Mouse (Mus musculus) forebrain, embryonic 11.5 days (tissue): ENCODE measurements around the gene Ralb. TPM values are rescaled to one million over a fixed set of nuclear protein-coding genes. Genes with fewer than 3 reads are reported as not detected.
A peak's percentile ranks its signal among the peaks of the same experiment; 100 is the strongest.

Source experiments
- ATAC-seq: fragments of 200-750 bp; cut with Nextera tagmentation; replicated peaks from 2 replicates; pipeline ENCODE4 v1.8.0; 2017; ENCODE audit warnings: moderate TSS enrichment; ENCODE audit not compliant: low FRiP score
- DNase-seq: peaks from one replicate; pipeline ENCODE4 v3.0.0-alpha.2; 2017; ENCODE audit warnings: low spot score
- H3K27ac ChIP-seq: fragments of 300-500 bp; sonication (generic); 2 replicates; pipeline ENCODE4 v1.5.1; 2014; ENCODE audit warnings: low read depth, low read length
- H3K27me3 ChIP-seq: fragments of 300-500 bp; sonication (generic); 2 replicates; pipeline ENCODE4 v1.6.1; 2014; ENCODE audit warnings: mild to moderate bottlenecking, low read length, mixed read lengths; ENCODE audit not compliant: control insufficient read depth, insufficient read depth
- H3K36me3 ChIP-seq: fragments of 300-500 bp; sonication (generic); 2 replicates; pipeline ENCODE4 v1.6.1; 2014; ENCODE audit warnings: mild to moderate bottlenecking, low read length, moderate library complexity, mixed read lengths; ENCODE audit not compliant: control insufficient read depth, insufficient read depth
- H3K4me1 ChIP-seq: fragments of 300-500 bp; sonication (generic); replicated peaks from 2 replicates; pipeline ENCODE4 v1.6.1; 2014; ENCODE audit warnings: low read length, mixed read lengths; ENCODE audit not compliant: control insufficient read depth, insufficient read depth
- H3K4me2 ChIP-seq: fragments of 300-500 bp; sonication (generic); 2 replicates; pipeline ENCODE4 v1.6.1; 2014; ENCODE audit warnings: low read depth, mild to moderate bottlenecking, low read length, moderate library complexity, mixed read lengths; ENCODE audit not compliant: severe bottlenecking
- H3K4me3 ChIP-seq: fragments of 300-500 bp; sonication (generic); 2 replicates; pipeline ENCODE4 v1.5.1; 2014; ENCODE audit warnings: low read depth, low read length
- H3K9ac ChIP-seq: fragments of 300-500 bp; sonication (generic); 2 replicates; pipeline ENCODE4 v1.6.1; 2014; ENCODE audit warnings: low read length
- H3K9me3 ChIP-seq: fragments of 300-500 bp; sonication (generic); 2 replicates; pipeline ENCODE4 v1.6.1; 2016; ENCODE audit warnings: low read length, mixed read lengths; ENCODE audit not compliant: control insufficient read depth
- WGBS: fragments of 180-500 bp; shearing (Covaris S2); extraction: QIAGEN DNeasy Blood & Tissue Kit; methylation state at CpG from one replicate; pipeline ENCODE4 v1.1.7; 2014; 5-methylcytosine and 5-hydroxymethylcytosine counted together
- polyA plus RNA-seq: library from polyadenylated mRNA; unstranded; fragments of >200 nt; fragmentation: Nextera tagmentation; extraction: Ambion mirVana; gene quantifications from 2 replicates; pipeline ENCODE4 v1.2.1, GENCODE M21; 2014

The Ralb gene
- polyA plus RNA-seq, 1 experiment from 2014 or later, result 74.1 TPM

- Histone ChIP-seq H3K27ac (no peak overlapping the region), H3K4me1 (no peaks in the 10 kb centered on the region), H3K36me3 (peaks cover 2% of the 10 kb centered on the region; the same call in 1 of the 2 replicates), H3K9me3 (no peaks in the 10 kb centered on the region; the same call in 1 of the 2 replicates), H3K4me2 (no peak overlapping the region), H3K9ac (no peak overlapping the region), H3K27me3 (no peaks in the 10 kb centered on the region), H3K4me3 (no peak overlapping the region)
- no peak for ATAC-seq
- WGBS, result 90% methylated on average over 18 of the region's 18 CpGs
- no peak for DNase-seq
These were observed 28.7 kb upstream of the Ralb start for GRCm38 (mm10) chr1:119533093-119533805.

DNA sequence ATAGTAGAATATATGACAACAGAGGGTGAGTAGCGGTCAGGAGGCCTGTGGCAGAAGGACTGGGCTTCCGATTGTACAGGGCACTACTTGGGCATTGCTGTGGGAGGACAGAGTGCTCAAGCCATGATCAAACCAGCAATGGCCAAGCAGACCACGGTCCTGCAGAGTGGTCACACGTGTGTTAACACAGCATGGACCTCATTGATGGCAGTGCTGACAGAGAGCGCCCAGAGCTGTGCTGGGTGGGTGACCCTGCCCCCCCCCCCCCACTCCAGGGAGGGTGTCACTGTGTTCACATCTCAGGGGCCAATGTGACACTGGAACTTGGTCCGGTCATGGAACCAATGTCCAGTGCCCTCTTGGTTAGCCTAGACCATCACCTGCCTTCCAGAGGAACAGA is 27.6 kb upstream of the Ralb start:
- Histone ChIP-seq H3K9me3 (peaks cover 4% of the 10 kb centered on the region; the same call in 1 of the 2 replicates), H3K27ac (no peak overlapping the region), H3K27me3 (no peaks in the 10 kb centered on the region), H3K36me3 (peaks cover 2% of the 10 kb centered on the region; the same call in 1 of the 2 replicates), H3K4me3 (no peak overlapping the region), H3K4me1 (no peaks in the 10 kb centered on the region), H3K4me2 (no peak overlapping the region), H3K9ac (no peak overlapping the region)
- ATAC-seq (no peak), DNase-seq (no peak)
- 93% methylated on average over 6 of the region's 6 CpGs for WGBS

GRCm38 (mm10) chr1:119530941-119531340 is 26.3 kb upstream of the Ralb start:
- H3K36me3 ChIP-seq, result peaks cover 5% of the 10 kb centered on the region; the same call in 1 of the 2 replicates
- H3K4me1 ChIP-seq, result peaks cover 5% of the 10 kb centered on the region
- peaks cover 4% of the 10 kb centered on the region; the same call in 1 of the 2 replicates for H3K9me3 ChIP-seq
- H3K27me3 ChIP-seq, result no peaks in the 10 kb centered on the region
- no peak overlapping the region for H3K4me2 ChIP-seq
- WGBS, result 92% methylated on average over 13 of the region's 13 CpGs
- H3K27ac ChIP-seq, result no peak overlapping the region
- no peak for ATAC-seq
- no peak overlapping the region for H3K4me3 ChIP-seq
- H3K9ac ChIP-seq, result no peak overlapping the region
- no peak for DNase-seq

DNA sequence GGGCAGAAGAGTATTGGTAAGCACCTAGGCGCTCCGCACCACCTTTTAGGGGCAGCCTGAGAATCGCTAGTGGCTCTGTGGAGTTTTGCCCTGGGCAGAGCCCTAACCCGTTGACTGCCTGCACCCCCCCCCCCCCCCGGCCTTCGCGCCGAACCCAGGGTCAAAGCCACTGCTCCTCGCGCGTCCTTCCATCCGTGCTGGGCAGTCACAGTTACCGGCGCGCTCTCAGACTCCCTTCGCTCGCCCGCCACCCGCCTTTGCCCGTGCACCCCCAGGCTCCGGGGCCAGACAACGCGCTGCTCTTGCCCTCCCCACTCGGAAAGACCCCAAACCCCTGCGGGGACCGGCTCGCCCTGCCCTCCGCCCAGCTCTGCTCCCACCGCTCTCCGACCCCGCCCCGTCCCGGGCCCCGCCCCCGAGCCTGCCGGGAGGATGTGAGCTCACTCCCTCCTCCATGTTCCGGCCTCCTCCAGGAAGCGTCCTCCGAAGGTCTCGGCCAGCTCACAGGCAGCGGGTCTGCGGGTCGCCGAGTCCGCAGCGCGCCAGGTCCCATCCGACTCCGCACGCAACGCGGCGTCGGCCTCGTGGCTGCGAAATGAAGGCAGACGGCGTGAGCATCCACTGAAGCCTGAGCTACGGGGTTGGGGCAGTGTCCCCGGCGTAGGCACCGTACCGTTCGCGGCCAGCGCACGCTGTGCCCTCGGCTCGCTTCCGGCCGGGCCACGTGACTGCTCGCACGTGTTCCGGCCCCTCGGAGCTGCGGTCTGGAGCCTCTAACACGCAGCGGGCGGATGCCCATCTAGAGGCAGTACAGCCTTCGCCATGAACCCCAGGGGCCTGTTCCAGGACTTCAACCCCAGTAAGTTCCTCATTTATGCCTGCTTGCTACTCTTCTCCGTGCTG is 21.3 kb upstream of the Ralb start, which contains the start of gene Tmem185b:
Tmem185b (plus strand) TSS at position 472 of the 903 bp plus-strand sequence.
- ATAC-seq (peak; percentile 97), DNase-seq (peak; percentile 97)
- H3K27ac ChIP-seq, result 0 out of 2 replicates have a peak within 1 kb of the TSS, but pooled peaks have one; percentile 21
- H3K9ac ChIP-seq, result peak within 1 kb of the TSS; percentile 82
- WGBS, result 1% methylated on average over 73 of the region's 82 CpGs
- H3K4me3 ChIP-seq, result peak within 1 kb of the TSS; percentile 51
- no peaks in the 10 kb centered on the region for H3K27me3 ChIP-seq
- peaks cover 4% of the 10 kb centered on the region; the same call in 1 of the 2 replicates for H3K9me3 ChIP-seq
- peaks cover 5% of the 10 kb centered on the region; the same call in 1 of the 2 replicates for H3K36me3 ChIP-seq
- H3K4me2 ChIP-seq, result peak within 1 kb of the TSS; percentile 83
- peaks cover 13% of the 10 kb centered on the region for H3K4me1 ChIP-seq

- WGBS, result 27% methylated on average over 5 of the region's 5 CpGs
- Histone ChIP-seq H3K27me3 (no peaks in the 10 kb centered on the region), H3K36me3 (peaks cover 5% of the 10 kb centered on the region; the same call in 1 of the 2 replicates), H3K9ac (peak overlapping the region; percentile 14; the same call in 1 of the 2 replicates), H3K4me1 (peaks cover 13% of the 10 kb centered on the region), H3K27ac (no peak overlapping the region), H3K4me2 (peak overlapping the region; percentile 83), H3K4me3 (no peak overlapping the region; the same call in 1 of the 2 replicates), H3K9me3 (peaks cover 4% of the 10 kb centered on the region; the same call in 1 of the 2 replicates)
- DNase-seq (no peak), ATAC-seq (no peak)
These were observed 20.4 kb upstream of the Ralb start for GRCm38 (mm10) chr1:119525004-119525444.

DNA sequence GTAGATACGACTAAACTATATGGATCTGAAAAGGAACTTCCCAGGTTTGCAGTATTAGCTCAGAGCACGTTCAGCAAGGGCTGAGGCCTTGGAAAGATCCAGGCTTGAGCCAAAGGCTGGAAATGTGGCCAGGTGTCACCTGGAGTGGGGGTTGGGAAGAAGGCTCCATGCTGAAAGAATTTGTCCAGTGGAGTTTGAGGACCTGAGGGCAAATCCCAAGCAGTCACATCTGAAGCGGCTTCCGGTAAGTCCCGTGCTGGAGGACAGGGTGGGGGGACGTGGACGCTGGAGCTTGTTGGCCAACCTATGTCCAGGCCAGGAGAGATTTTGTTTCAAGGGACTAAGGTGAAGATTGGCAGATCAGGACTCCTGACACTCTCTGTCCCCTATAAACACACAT is 19.2 kb upstream of the Ralb start:
- Histone ChIP-seq H3K36me3 (peaks cover 4% of the 10 kb centered on the region; the same call in 1 of the 2 replicates), H3K27me3 (no peaks in the 10 kb centered on the region), H3K27ac (no peak overlapping the region), H3K4me1 (peaks cover 13% of the 10 kb centered on the region), H3K4me3 (no peak overlapping the region), H3K4me2 (no peak overlapping the region), H3K9ac (no peak overlapping the region), H3K9me3 (peaks cover 4% of the 10 kb centered on the region; the same call in 1 of the 2 replicates)
- no peak for DNase-seq
- no peak for ATAC-seq
- 84% methylated on average over 7 of the region's 7 CpGs for WGBS

- H3K27me3 ChIP-seq, result no peaks in the 10 kb centered on the region
- no peak overlapping the region for H3K4me2 ChIP-seq
- H3K27ac ChIP-seq, result no peak overlapping the region
- no peak overlapping the region for H3K9ac ChIP-seq
- peaks cover 13% of the 10 kb centered on the region for H3K4me1 ChIP-seq
- DNase-seq (no peak), ATAC-seq (no peak)
- H3K9me3 ChIP-seq, result peaks cover 4% of the 10 kb centered on the region; the same call in 1 of the 2 replicates
- H3K36me3 ChIP-seq, result peaks cover 2% of the 10 kb centered on the region; the same call in 1 of the 2 replicates
- H3K4me3 ChIP-seq, result no peak overlapping the region
- WGBS, result 82% methylated on average over 7 of the region's 7 CpGs
These were observed 18.8 kb upstream of the Ralb start for GRCm38 (mm10) chr1:119523369-119523768.

- WGBS, result 84% methylated on average over 4 of the region's 4 CpGs
- Histone ChIP-seq H3K4me3 (no peak overlapping the region), H3K27ac (no peak overlapping the region), H3K36me3 (peaks cover 2% of the 10 kb centered on the region; the same call in 1 of the 2 replicates), H3K4me2 (no peak overlapping the region), H3K9ac (no peak overlapping the region), H3K27me3 (no peaks in the 10 kb centered on the region), H3K4me1 (peaks cover 13% of the 10 kb centered on the region), H3K9me3 (peaks cover 4% of the 10 kb centered on the region; the same call in 1 of the 2 replicates)
- no peak for DNase-seq
- ATAC-seq, result no peak
These were observed 18.1 kb upstream of the Ralb start for GRCm38 (mm10) chr1:119522726-119523125.
